Mouse (Mus musculus): ENCODE measurements around the gene Dut.

The Dut gene

GRCm38 (mm10) chr2:125305671-125306070 is 58.7 kb downstream of the Dut start:
- DNase-seq: no peak
